Mouse (Mus musculus) lung, postnatal 14 days (tissue): ENCODE measurements around the gene Wbp2.
A peak's percentile ranks its signal among the peaks of the same experiment; 100 is the strongest.
"Not testable (repeated sequence)": the region's sequence is repeated elsewhere in the genome, so short reads cannot be mapped to it uniquely, and the experiment has no call there.

Experiments
- DNase-seq: peaks from one replicate; pipeline ENCODE4 v3.0.0; 2021

The Wbp2 gene

DNA sequence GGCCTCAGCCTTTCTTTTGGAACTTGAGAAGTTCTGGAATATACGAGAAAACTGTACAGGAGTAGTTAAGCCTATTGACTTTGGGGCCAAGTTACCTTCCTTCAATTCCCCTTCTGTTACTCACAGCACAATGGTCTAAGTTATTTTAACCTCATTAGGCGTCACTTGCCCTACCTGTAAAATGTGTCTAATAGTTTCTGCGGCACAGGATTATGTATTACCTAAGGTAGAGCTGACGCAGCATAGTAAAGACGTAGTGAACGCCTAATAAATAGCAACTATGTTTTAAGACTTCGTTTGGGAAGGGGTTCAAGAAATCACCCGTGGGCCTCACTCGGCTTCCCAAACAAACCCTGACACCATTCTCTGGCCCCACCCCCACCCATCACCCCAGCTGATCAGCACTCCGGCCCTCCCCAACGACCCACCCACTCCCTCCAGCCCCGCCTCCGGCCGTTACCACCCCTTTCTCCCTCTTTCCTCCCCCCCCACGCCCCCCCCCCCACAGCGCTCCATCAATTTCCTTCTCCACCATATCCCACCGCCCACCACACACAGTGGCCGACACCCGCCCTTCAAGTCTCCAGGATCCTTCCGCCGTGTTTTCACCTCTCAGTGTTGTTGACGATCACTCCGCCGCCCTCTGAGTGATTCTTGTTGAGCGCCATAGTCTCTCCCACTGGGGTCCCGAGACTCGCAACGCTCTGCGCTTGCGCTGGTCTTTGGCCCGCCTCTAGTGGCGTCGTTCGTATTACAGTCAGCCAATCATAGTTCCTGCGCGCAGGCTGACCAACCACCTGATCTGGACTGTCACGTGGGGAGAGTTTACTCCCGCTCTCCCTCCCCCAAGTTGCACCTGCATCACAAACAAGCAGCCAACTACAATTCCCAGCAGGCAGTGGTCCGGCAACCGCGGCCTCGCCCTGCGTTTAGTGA is at the start of gene Wbp2:
Gene Wbp2, minus strand, starts transcription at position 738 of the 936 bp plus-strand sequence.
- DNase-seq: peak; percentile 96

DNA sequence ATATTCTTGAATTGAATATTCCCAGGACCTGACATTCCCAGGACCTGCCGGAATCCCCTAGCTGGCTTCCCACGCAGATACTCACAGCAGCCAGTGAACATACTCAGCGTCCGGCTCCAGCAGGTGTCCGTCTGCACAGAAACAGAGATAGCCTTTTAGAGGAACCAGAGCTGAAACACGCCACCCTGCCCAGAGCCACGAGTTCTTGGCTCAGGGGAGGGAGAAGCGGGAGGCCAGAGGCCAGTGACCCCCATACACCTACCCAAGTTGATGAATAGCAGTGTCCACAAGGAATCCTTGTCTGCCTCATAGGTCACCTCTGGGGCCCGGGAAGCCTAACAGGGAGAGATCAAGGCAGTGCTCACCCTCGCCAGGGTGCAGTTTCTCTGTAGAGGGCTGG is 47.4 kb upstream of the Wbp2 start:
- DNase-seq: no peak

DNA sequence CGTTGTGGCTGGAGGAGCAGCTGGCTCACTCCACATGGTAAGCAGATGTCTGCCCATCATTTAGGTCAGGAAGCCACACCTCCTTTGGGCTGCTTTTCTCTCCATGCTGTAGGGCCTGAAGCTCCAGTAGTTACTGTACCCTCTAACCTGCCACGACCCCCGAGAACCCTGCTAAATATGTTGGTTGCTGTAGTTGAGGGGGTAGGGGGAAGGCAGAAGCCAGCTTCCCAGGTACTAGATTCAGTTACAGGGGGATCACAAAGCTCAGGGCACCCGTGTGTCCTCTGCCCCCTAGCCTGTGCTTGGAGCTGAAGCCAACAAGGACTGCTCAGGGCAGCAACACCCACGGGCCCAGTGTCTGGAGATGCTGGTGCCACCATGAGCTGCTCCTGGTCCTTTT is 46.7 kb upstream of the Wbp2 start:
- no peak for DNase-seq

- DNase-seq: no peak
These were observed 45.9 kb upstream of the Wbp2 start for GRCm38 (mm10) chr11:116132366-116133333.

GRCm38 (mm10) chr11:116131349-116132170 is 44.8 kb upstream of the Wbp2 start:
- no peak for DNase-seq

- peak; percentile 93 for DNase-seq
These were observed 43.9 kb upstream of the Wbp2 start, which contains the start of gene Trim65 for GRCm38 (mm10) chr11:116130488-116131205. TSS of gene Trim65 (minus strand) at chr11:116131128.

DNA sequence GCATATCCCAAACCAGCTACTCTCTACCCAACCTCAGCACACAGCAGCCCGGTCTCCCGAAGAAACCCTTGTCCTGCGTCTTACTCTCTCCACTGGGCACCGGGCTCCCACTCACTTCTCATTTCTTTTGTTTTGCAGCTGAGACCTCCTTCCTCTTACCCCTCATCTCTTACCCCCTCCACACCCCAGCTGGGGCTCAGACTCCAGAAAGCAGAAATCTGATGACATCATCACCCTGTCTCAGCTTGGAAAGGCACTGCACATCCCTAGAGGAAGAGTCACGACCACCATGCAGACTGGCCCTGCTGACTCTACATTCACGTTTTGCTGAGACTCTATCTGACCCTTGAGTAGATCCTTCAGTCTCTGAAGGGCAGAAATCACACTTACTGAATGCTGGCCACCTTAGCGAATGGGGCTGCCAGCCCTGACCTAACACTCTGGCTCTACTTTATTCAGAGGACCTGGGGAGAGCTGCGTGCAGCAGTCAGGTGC is 43.2 kb upstream of the Wbp2 start:
- no peak for DNase-seq

DNA sequence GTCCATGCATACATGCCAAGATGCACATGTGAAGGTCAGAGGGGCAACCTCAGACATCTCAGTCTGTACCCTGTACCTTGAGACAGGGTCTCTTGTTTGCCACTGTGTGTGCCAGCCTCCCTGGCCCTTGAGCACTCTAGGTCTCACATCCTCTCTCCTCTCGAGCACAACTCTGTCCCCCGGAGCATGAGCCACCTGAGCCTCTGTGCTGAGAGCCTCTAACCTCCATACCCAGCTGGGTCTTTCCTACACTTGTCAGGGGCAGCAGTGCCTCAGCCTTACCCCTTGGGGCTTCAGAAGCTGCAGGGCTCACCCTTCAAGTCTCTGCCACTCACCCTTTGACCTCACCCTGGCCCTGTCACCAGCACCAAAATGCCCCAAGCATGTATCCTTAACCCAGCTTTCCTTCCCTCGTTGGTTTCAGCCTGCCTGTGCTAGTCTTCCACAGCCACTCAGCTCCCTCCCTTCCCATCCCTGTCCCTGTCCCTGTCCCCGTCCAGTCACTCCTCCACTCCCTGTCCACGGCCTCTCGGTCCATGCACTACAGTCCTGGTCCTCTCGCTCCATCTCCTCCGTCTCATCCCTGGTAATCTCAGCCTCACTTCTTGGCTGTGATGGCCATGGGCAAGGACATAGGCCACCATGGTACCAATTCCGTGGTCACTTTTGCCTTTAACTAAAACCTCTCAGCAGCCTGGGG is 42.4 kb upstream of the Wbp2 start:
- DNase-seq: no peak

- no peak for DNase-seq
These were observed 41.2 kb upstream of the Wbp2 start for GRCm38 (mm10) chr11:116127986-116128385.

DNA sequence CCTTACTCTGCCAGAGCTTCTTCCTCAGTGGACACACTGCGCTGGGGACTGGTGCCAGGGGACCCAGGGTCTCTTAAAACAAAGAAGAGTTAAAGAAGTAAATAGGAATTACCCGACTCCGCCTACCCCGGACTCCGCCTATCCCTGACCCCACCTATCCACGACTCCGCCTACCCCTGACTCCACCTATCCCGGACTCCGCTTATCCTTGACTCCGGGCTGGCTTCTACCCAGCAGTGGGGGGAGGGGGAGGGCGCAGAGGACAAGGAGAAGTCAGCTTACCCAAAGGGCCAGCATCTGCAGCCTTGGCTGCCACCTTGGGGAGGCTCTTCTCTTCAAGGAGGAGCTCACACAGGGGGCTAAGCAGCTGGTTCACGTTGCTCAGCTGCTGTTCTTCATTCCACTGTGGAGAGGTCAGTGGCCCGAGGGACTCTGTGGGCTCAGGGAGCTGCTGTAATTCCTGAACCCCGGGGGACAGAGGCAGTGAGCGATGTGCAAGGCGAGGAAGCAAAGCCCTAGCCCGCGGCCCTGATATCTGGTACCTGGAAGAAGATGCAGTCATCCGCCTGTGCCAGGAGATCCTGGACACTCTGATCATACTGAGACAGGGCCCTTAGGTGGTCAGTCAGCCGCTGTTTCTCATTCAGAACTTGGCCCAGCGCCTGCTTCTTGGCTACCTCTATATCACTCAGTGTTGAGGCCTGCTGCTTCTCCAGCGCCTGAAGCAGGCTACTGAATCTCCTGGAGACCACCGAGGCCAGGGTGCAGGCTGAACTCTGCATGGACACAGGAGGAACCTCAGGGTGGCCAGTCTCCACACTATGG is 40.6 kb upstream of the Wbp2 start, which contains the start of gene Trim47:
Gene Trim47, minus strand, starts transcription at position 55 of the 825 bp plus-strand sequence.
- peak; percentile 85 for DNase-seq

GRCm38 (mm10) chr11:116126261-116126660 is 39.5 kb upstream of the Wbp2 start:
- DNase-seq: no peak

DNA sequence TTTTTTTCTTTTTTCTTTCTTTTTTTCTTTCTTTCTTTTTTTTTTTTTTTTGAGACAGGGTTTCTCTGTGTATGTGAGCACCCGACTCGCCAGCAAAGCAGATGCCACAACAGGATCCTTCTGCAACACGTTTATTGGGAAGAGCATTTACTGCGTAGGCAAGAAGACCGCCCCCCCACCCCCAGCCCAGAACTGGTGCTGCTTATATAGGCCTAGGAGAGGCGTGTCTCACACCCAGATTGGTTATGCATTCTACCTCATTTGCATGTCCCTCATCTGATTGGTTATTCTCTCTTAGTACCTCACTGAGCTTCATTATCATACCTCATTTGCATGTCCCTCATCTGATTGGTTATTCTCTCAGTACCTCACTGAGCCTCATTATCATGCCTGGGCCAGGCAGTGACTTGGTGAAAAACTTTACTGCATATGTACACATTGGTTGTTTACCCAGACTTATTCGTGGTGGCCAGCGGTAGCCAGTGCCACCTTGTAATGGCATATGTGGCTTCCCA is 35.0 kb upstream of the Wbp2 start:
- DNase-seq: not testable (repeated sequence)

DNA sequence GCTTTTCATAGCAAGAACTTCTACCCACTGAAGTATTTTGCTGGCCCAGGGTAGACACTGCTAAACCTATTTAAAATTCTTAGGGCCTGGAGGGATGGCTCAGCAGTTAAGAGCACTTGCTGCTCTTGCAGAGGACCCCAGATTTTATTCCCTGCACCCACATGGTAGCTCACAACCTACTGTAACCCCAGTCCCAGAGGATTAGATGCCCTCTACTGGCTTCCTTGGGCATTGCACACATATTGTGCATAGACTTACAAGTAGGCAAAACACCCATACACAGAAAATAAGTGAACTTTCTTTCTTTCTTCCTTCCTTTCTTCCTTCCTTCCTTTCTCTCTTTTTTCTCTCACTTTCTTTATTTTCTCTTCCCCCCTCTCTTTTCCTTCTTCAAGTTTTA is 31.0 kb upstream of the Wbp2 start:
- DNase-seq: no peak

DNA sequence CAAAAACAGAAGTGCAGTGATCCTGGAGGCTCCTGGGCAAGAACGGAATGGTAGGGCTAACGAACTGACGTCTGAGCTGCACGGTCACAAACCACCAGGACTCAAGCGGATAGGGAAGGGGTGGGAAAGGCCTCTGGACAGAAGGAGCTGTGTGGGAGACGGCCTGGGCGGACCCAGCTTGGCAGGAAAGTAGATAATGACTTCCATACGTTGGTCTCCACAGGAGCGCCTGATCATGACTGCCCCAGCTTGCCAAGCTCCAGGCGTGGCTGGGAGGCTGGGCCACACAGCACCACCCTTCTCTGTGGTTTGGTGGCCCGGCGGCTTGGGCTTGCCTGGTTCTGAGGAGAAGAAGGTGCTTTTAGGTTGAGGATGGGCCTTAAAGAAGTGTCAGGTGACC is 30.4 kb upstream of the Wbp2 start:
- DNase-seq: no peak

GRCm38 (mm10) chr11:116111611-116112203 is 24.9 kb upstream of the Wbp2 start:
- DNase-seq: no peak

DNA sequence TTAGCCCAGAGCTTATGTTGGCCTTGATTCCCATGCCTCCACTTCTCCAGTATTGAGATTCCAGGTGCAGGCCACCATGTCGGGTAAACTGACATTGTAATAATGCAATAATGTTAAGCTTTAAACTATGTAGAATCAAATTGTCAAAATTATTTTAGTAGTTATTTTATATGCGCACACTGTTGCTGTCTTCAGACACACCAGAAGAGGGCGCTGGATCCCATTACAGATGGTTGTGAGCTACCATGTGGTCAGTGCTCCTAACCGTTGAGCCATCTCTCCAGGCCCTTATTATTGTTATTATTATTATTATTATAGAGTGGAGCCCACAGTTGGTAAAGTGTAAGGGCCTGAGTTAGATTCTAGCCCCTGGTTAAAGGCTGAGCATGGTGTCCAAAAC is 24.3 kb upstream of the Wbp2 start:
- no peak for DNase-seq

DNA sequence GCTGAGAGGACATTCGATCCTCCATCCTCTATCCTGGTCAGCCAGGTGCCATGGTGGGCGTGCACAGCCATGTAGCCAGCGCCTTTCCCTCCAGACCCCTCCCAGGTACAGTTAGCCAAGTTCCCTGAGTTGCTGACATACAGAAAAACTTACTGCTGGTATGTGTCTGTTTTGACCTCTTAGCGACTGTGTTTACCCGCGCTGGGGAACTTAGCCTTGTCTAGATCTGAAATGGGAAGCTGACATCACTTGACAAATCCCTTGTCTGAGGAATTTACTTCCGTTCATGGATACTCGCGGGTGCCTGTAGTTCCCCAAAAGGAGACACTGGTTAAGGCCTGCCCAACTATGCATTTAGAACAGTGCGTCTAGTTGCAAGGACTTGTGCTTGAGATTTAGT is 23.7 kb upstream of the Wbp2 start:
- DNase-seq: no peak

DNA sequence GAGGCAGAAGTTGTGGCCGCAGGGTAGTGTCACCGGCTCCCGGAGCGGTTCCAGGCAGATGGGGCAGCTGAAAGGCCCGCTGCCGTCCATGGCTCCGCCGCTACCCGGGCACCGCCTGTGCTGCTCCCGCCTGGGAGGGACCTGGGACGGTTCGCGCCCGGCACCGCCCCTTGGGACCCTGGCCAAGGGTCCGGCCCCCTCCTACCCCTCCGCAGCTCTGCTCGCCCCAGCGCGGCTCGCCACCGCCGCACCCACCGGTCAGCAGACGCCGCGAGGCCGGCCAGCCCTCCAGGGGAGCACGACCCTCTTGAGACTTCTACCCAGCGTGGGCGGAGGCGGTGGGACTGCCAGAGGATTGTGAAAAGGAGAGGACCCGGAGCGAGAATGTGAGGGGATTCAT is 23.3 kb upstream of the Wbp2 start:
- peak; percentile 83 for DNase-seq

GRCm38 (mm10) chr11:116109441-116110081 is 22.8 kb upstream of the Wbp2 start:
- DNase-seq: no peak
